Mouse (Mus musculus) mouse trophoblast stem cell (cell line): ENCODE data around the gene Rdh14.

Experiments
- in situ Hi-C, 2 experiments: fragments of 300-500 bp; cut with MseI, MboI; formaldehyde crosslinking; loops; 2 replicates in 1 of 2; 3 replicates in 1 of 2; pipeline ENCODE4 v1.15.1; 2025

Gene Rdh14

GRCm38 (mm10) chr12:10390671-10391441 is at the start of gene Rdh14:
Rdh14 (plus strand) TSS chr12:10390772.
- in situ Hi-C loops, result no loop called here

GRCm38 (mm10) chr12:10350706-10351105 is 39.9 kb upstream of the Rdh14 start:
- in situ Hi-C loops, result no loop called here

DNA sequence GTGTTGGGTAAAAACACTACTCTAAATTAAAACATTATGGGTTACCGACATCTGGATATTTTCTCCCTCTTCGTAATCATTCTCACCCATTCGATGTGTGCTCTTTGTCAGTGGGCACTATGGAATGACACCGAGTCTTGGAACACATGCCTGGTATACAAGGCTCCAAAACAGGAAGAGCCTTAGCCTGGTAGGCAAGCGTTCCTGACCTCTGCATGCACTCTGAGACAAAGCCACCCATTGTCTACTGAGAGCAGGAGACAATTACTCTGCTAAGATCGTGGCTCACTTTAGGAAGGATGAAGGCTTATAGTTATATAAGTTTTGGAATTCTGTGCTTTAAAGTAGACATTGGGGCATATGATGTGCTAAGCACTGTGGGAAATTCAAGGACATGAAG is 32.8 kb upstream of the Rdh14 start:
- in situ Hi-C loops, result no loop called here

GRCm38 (mm10) chr12:10369673-10370072 is 20.9 kb upstream of the Rdh14 start, which contains the start of gene Nt5c1b:
Nt5c1b (plus strand) TSS chr12:10369973.
- in situ Hi-C loops, result no loop called here

DNA sequence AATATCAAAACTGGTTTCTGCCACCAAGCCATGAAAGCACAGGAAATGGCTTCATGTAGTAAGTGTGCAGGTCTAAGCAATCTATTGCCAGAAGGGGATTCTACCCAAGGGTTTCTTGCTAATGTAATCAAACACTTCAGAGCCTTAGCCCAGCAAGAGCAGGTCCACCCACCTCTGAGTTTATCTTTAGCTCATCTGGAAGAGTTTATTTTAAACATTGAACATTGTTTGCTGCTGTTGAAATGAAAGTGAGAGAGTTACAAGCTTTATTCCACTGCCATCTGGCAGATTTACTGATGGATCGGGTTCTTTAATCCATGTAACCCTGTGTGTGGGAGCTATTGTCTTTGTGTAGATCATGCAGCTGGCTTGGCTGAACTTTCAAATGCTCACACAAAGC is 10.2 kb downstream of the Rdh14 start:
- in situ Hi-C loops, result no loop called here

DNA sequence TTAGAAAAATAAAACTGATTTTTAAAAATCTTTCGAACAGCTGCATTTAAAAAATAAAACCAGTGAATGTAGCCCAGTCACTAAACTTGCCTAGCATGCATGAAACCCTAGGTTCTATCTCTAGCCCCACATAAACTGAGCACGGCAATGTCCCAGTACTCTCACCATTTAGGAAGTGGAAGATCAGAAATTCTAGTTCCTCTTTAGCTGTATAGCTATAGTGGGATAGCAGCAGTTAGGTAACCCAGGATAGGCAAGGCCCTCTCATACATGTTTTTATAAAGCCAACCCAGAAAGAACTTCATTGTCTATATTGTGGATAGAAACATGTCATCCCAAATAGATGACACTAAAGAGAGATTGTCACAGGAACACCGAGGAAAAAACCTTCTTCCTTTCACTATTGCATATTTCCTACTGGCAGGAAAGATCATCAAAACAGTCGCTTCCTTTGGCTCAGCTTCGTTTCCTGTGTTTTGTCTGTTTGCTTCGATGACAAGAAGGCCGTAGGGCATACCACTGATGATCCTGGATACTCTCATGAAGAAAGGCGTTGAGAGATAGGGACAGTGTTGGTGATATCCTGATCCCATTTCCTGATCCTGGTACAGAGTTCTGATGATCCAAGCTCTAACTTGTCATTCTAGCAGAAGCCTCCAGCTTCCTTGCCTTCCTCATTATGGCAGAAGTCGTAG is 12.0 kb downstream of the Rdh14 start:
- in situ Hi-C loops, result no loop called here

DNA sequence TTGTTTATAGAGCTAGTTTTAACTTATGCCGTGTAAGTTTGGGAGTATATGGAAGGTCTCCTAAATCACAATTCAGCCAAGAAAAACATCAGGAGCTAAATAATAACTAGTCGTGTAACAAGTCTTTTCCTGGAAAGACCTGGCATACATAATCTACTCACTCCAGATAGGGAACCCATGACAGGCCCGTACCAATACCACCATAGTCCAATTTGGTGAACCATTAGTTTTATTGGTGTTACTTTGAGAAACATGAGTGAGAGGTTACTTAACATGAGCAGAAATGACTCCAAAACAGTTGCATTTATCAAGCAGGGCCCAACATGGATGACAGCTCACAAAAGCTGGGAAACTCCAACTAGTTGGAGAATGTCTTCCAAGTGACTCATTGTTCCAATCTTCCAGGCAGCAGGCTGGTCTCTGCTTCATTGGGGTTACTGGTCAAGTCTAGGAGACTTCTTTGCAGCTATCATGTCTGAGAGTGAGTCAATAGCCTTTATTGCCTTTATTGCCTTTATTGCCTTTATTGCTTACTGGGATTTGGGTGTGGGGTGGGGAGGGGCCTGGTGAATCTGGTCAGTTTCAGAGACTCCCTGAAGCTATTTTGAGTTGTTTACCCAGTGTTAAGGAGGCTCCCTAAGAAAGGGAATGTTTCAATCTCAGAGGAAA is 20.1 kb downstream of the Rdh14 start:
- in situ Hi-C loops, result no loop called here

DNA sequence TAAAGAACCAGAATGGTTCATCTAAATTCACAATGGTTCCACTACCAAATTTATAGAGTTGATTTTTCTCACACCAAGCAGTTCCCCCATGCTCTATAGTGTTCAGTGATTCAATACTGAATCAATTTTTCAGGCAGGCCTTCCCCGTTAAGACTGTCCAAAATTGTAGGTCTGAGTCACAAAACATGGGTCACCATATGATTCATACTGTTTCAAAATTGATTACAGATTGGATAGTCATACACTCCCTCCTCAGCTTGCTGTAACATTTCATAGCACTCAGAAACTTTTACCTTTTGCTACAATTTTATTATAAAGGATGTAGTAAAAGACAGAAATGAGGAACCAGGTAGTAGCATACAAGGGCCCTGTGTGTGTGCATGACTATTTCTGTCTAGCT is 20.9 kb downstream of the Rdh14 start:
- in situ Hi-C loops, result no loop called here

DNA sequence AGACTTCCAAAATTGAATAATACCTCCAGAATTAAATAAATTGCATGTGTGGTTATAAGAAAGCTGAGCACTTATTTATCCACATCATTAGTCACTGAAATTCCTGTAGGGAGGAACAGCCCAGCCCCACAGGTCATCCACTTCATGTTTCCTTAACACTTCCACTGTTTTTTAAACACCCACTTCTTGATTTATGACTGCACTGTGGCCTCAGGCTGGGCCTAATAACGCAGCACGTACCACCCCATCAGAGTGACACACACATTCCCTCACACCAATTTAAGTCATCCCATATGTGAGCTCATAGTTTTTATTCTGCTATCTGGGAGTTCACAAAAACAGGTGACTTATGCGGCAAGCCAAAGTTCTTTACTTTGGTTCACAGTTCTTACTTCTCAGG is 31.8 kb downstream of the Rdh14 start:
- in situ Hi-C loops, result no loop called here

GRCm38 (mm10) chr12:10425982-10426863 is 35.7 kb downstream of the Rdh14 start:
- in situ Hi-C loops, result loop anchor here in 1 of 2 experiments (25.0 kb wide), 1 partner anchor 864 kb away; the partner anchor contains the start of gene Osr1

GRCm38 (mm10) chr12:10430999-10431398 is 40.4 kb downstream of the Rdh14 start:
- in situ Hi-C loops, result loop anchor here in 1 of 2 experiments (25.0 kb wide), 1 partner anchor 869 kb away; the partner anchor contains the start of gene Osr1

GRCm38 (mm10) chr12:10438054-10439001 is 47.8 kb downstream of the Rdh14 start:
- in situ Hi-C loops, result loop anchor here in 1 of 2 experiments (25.0 kb wide), 1 partner anchor 876 kb away; the partner anchor contains the start of gene Osr1

- in situ Hi-C loops, result loop anchor here in 1 of 2 experiments (25.0 kb wide), 1 partner anchor 877 kb away; the partner anchor contains the start of gene Osr1
Observed at GRCm38 (mm10) chr12:10439483-10440235, 49.1 kb downstream of the Rdh14 start.
